Mouse (Mus musculus): ENCODE results near the gene Stau1.

DNA sequence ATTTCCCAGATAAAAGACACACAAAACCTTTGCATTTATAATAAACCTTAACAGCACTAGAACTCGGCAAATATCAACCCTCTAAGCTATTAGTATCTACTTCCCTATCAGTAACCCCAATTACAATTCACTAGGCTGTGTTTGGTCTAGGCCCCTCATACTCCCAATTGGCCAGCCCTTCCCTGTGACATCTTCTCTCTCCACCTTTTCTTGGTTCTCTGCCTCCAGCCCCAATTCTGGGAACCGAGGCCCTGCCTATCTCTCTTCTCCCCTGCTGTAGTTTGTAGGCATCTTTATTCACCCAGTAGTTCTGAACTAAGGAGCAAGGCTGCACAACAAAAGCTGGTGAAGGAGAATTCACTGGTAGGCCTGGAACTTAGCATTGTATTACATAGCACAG, 72.1 kb downstream of the Stau1 start:
- no peak for TF ChIP-seq CTCF (conservative IDR thresholded peaks at IDR 0.05; ENCODE audit: low read length)
- TF ChIP-seq NANOG (IDR thresholded peaks at IDR 0.05; ENCODE audit: borderline replicate concordance, low read length): no peak

Measured in E14TG2a.4 (cell line).